Mouse (Mus musculus): ENCODE data around the gene Lcor. TPM values are rescaled to one million over a fixed set of nuclear protein-coding genes. Genes with fewer than 3 reads are reported as not detected.

The Lcor gene
- total RNA-seq, 1 experiment: 10.2 TPM

DNA sequence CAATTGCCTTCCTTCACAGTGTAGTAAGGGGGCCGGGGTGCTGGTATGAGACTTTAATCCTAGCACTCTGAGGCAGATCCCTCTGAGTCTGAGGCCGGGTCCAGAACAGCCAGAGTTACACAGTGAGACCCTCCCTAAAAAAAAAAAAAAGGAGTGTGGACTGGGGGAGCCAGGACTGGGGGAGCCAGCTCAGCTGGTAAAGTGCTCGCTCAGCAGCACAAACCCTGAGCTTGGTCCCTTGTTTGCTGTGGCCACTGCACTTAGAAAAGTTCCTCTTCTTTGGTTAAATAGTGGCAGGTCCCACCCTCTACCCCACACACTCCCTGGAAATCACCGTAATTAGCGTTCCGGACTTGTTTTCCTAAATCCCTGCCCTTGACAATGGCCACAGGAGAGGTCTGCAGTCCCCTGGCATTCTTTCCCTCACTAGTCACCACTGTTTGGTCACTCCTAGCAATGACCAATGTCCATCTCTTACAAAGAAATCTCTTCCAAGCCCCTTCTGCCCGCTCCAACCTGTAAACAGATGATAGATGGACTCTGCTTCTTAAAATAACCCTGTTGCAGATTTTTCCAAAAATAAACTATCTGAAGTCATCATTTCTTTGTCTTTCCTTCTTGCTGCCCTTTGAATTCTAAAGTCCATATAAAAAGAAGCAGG is 32.9 kb upstream of the Lcor start:
- TF ChIP-seq MAFK (IDR thresholded peaks at IDR 0.05; ENCODE audit: insufficient read depth, low read depth, low read length): no peak
- TF ChIP-seq HCFC1 (IDR thresholded peaks at IDR 0.05; ENCODE audit: borderline replicate concordance, insufficient read depth, low read length): no peak
- TF ChIP-seq ZC3H11A (IDR thresholded peaks at IDR 0.05; ENCODE audit: borderline replicate concordance, low read depth, low read length): no peak
- peak; percentile 84 for TF ChIP-seq ZNF384 (IDR thresholded peaks at IDR 0.05; ENCODE audit: low read depth, low read length)
- TF ChIP-seq CHD2 (IDR thresholded peaks at IDR 0.05; ENCODE audit: low read depth, low read length): no peak
- no peak for DNase-seq (ENCODE audit: low read depth, low spot score)
- H3K9ac ChIP-seq (ENCODE audit: insufficient read depth, low read depth, low read length, poor library complexity, severe bottlenecking): no peak overlapping the region
- no peak overlapping the region for H3K4me3 ChIP-seq (ENCODE audit: insufficient read depth in 1 of 2, low read depth in 1 of 2, low read length in 2 of 2, poor library complexity in 1 of 2, severe bottlenecking in 1 of 2)
- no peaks in the 10 kb centered on the region for H3K9me3 ChIP-seq (ENCODE audit: control insufficient read depth, insufficient read depth, low read depth, low read length)
- H3K27ac ChIP-seq (ENCODE audit: insufficient read depth, low read depth, low read length, poor library complexity, severe bottlenecking): peak overlapping the region; percentile 5; the same call in 1 of the 2 replicates
- in situ Hi-C loops (cut with MboI; ENCODE audit: low sequenced_read_pairs in 2 of 2, unreplicated experiment in 2 of 2): no loop called here
- 0 out of 2 replicates have a peak, but pooled peaks cover 2% of the 10 kb centered on the region for H3K36me3 ChIP-seq (ENCODE audit: control insufficient read depth, insufficient read depth, low read length, poor library complexity, severe bottlenecking)
- H3K4me1 ChIP-seq (ENCODE audit: control insufficient read depth in 2 of 2, insufficient read depth in 2 of 2, low read length in 2 of 2, poor library complexity in 1 of 2): peaks cover 10 to 21% of the 10 kb centered on the region in 2 experiments

GRCm38 (mm10) chr19:41452166-41452565 is 30.3 kb upstream of the Lcor start:
- Histone ChIP-seq H3K4me1 (ENCODE audit: control insufficient read depth in 2 of 2, insufficient read depth in 2 of 2, low read length in 2 of 2, poor library complexity in 1 of 2) (peaks cover 5 to 18% of the 10 kb centered on the region in 2 experiments; a peak in 3 of 4 replicates), H3K9me3 (ENCODE audit: control insufficient read depth, insufficient read depth, low read depth, low read length) (no peaks in the 10 kb centered on the region), H3K4me3 (ENCODE audit: insufficient read depth in 1 of 2, low read depth in 1 of 2, low read length in 2 of 2, poor library complexity in 1 of 2, severe bottlenecking in 1 of 2) (no peak overlapping the region), H3K36me3 (ENCODE audit: control insufficient read depth, insufficient read depth, low read length, poor library complexity, severe bottlenecking) (0 out of 2 replicates have a peak, but pooled peaks cover 2% of the 10 kb centered on the region), H3K27ac (ENCODE audit: insufficient read depth, low read depth, low read length, poor library complexity, severe bottlenecking) (no peak overlapping the region), H3K9ac (ENCODE audit: insufficient read depth, low read depth, low read length, poor library complexity, severe bottlenecking) (no peak overlapping the region)
- no peak for DNase-seq (ENCODE audit: low read depth, low spot score)
- TF ChIP-seq ZNF384 (IDR thresholded peaks at IDR 0.05; ENCODE audit: low read depth, low read length) (no peak), CHD2 (IDR thresholded peaks at IDR 0.05; ENCODE audit: low read depth, low read length) (no peak), ZC3H11A (IDR thresholded peaks at IDR 0.05; ENCODE audit: borderline replicate concordance, low read depth, low read length) (no peak), MAFK (IDR thresholded peaks at IDR 0.05; ENCODE audit: insufficient read depth, low read depth, low read length) (no peak), HCFC1 (IDR thresholded peaks at IDR 0.05; ENCODE audit: borderline replicate concordance, insufficient read depth, low read length) (no peak)
- in situ Hi-C loops (cut with MboI; ENCODE audit: low sequenced_read_pairs in 2 of 2, unreplicated experiment in 2 of 2): no loop called here

GRCm38 (mm10) chr19:41454601-41455000 is 27.8 kb upstream of the Lcor start:
- Histone ChIP-seq H3K4me3 (ENCODE audit: insufficient read depth in 1 of 2, low read depth in 1 of 2, low read length in 2 of 2, poor library complexity in 1 of 2, severe bottlenecking in 1 of 2) (0 out of 4 replicates have a peak overlapping the region, but pooled peaks of 1 of the 2 experiments have one; percentile 21), H3K4me1 (ENCODE audit: control insufficient read depth in 2 of 2, insufficient read depth in 2 of 2, low read length in 2 of 2, poor library complexity in 1 of 2) (peaks cover 2 to 22% of the 10 kb centered on the region in 2 experiments; a peak in 2 of 4 replicates), H3K27ac (ENCODE audit: insufficient read depth, low read depth, low read length, poor library complexity, severe bottlenecking) (peak overlapping the region; percentile 94), H3K9me3 (ENCODE audit: control insufficient read depth, insufficient read depth, low read depth, low read length) (no peaks in the 10 kb centered on the region), H3K36me3 (ENCODE audit: control insufficient read depth, insufficient read depth, low read length, poor library complexity, severe bottlenecking) (0 out of 2 replicates have a peak, but pooled peaks cover 2% of the 10 kb centered on the region), H3K9ac (ENCODE audit: insufficient read depth, low read depth, low read length, poor library complexity, severe bottlenecking) (peak overlapping the region; percentile 33; the same call in 1 of the 2 replicates)
- TF ChIP-seq ZC3H11A (IDR thresholded peaks at IDR 0.05; ENCODE audit: borderline replicate concordance, low read depth, low read length): no peak
- TF ChIP-seq MAFK (IDR thresholded peaks at IDR 0.05; ENCODE audit: insufficient read depth, low read depth, low read length): no peak
- no peak for TF ChIP-seq ZNF384 (IDR thresholded peaks at IDR 0.05; ENCODE audit: low read depth, low read length)
- no peak for TF ChIP-seq HCFC1 (IDR thresholded peaks at IDR 0.05; ENCODE audit: borderline replicate concordance, insufficient read depth, low read length)
- no peak for TF ChIP-seq CHD2 (IDR thresholded peaks at IDR 0.05; ENCODE audit: low read depth, low read length)
- in situ Hi-C loops (cut with MboI; ENCODE audit: low sequenced_read_pairs in 2 of 2, unreplicated experiment in 2 of 2): no loop called here
- no peak for DNase-seq (ENCODE audit: low read depth, low spot score)

DNA sequence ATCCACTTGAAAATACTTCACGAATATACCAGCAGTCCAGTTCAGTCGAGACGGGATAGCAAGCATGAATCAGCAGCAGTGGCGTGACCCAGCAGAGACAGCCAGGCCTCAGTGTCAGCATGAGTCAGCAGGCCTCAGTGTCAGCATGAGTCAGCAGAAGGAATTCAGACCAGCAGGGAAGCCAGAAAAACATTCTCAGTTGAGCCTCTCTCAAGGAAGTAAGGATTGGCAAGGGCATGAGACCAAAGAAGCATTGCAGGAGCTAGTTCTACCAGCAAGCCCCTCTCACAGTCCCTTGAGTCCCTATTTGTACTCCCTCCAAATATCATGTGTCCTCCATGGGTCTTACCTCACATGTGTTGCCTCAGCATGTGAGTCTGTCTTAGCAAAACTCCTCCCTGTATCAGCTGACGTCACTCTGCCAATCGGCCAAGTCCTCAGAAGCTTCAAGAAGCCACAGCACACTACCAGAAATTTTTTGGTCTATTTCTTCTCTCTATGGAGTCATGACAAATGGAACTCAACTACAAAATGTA is 27.3 kb upstream of the Lcor start:
- DNase-seq (ENCODE audit: low read depth, low spot score): peak; percentile 79
- Histone ChIP-seq H3K4me3 (ENCODE audit: insufficient read depth in 1 of 2, low read depth in 1 of 2, low read length in 2 of 2, poor library complexity in 1 of 2, severe bottlenecking in 1 of 2) (0 out of 4 replicates have a peak overlapping the region, but pooled peaks of 1 of the 2 experiments have one; percentile 21), H3K27ac (ENCODE audit: insufficient read depth, low read depth, low read length, poor library complexity, severe bottlenecking) (peak overlapping the region; percentile 94)

More for the DNA sequence above, 27.3 kb upstream of the Lcor start:
- in situ Hi-C loops (cut with MboI; ENCODE audit: low sequenced_read_pairs in 2 of 2, unreplicated experiment in 2 of 2): no loop called here
- TF ChIP-seq ZNF384 (IDR thresholded peaks at IDR 0.05; ENCODE audit: low read depth, low read length) (no peak), MAFK (IDR thresholded peaks at IDR 0.05; ENCODE audit: insufficient read depth, low read depth, low read length) (peak; percentile 100)
- Histone ChIP-seq H3K36me3 (ENCODE audit: control insufficient read depth, insufficient read depth, low read length, poor library complexity, severe bottlenecking) (0 out of 2 replicates have a peak, but pooled peaks cover 2% of the 10 kb centered on the region), H3K9me3 (ENCODE audit: control insufficient read depth, insufficient read depth, low read depth, low read length) (no peaks in the 10 kb centered on the region), H3K9ac (ENCODE audit: insufficient read depth, low read depth, low read length, poor library complexity, severe bottlenecking) (peak overlapping the region; percentile 33), H3K4me1 (ENCODE audit: control insufficient read depth in 2 of 2, insufficient read depth in 2 of 2, low read length in 2 of 2, poor library complexity in 1 of 2) (peaks cover 0 to 19% of the 10 kb centered on the region in 2 experiments; a peak in 2 of 4 replicates)
